Mouse (Mus musculus): ENCODE measurements at regions not wholly inside any gene's neighbourhood (a gene's known extent, or its start where the extent isn't known, plus 50 kb on each side); places are given as distances from the start of the nearest gene placed in this dataset.

- TF ChIP-seq CTCF (IDR thresholded peaks at IDR 0.05; ENCODE audit: insufficient read depth, low read length) (no peak), POLR2A (IDR thresholded peaks at IDR 0.05; ENCODE audit: borderline replicate concordance, extremely low read depth, low read depth, low read length) (no peak)
Measured at GRCm38 (mm10) chr12:109749711-109750243, 149.6 kb upstream of the Rtl1 start.

Measured in lung, adult 2 months (tissue).